Mouse (Mus musculus): ENCODE measurements at regions not wholly inside any gene's neighbourhood (a gene's known extent, or its start where the extent isn't known, plus 50 kb on each side); places are given as distances from the start of the nearest gene placed in this dataset.

DNA sequence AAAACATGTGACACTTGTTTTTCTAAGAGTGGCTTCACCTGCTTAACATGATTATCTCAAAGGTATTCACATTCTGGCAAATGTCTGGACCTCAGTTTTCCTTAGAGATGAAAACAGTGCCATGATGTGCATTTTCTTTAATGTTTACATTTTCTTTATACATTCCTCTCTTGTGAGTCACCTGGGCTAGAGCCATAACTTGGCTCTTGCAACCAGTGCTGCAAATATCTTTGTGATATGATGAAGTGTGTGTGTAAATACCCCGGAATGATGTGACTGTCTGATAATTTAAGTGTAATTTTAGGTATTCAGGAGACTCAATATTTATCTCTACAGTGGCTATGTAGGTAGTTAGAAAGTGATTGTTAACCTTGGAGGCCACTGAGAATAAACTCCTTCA, 590.8 kb downstream of the 1190002N15Rik start:
- ATAC-seq (ENCODE audit: insufficient number of reproducible peaks, insufficient read depth, low FRiP score, low TSS enrichment, low read depth), result no peak
- WGBS, result 82% methylated on average over 1 of the region's 1 CpGs
- no peaks in the 10 kb centered on the region for H3K4me1 ChIP-seq (replicated peaks)
- no peaks in the 10 kb centered on the region for H3K27me3 ChIP-seq
- no peak overlapping the region for H3K4me3 ChIP-seq (replicated peaks)
- H3K27ac ChIP-seq, result no peak overlapping the region
- H3K9me3 ChIP-seq, result no peaks in the 10 kb centered on the region
- no peaks in the 10 kb centered on the region for H3K36me3 ChIP-seq
- no peak overlapping the region for H3K9ac ChIP-seq (replicated peaks)
- H3K4me2 ChIP-seq, result no peak overlapping the region

DNA sequence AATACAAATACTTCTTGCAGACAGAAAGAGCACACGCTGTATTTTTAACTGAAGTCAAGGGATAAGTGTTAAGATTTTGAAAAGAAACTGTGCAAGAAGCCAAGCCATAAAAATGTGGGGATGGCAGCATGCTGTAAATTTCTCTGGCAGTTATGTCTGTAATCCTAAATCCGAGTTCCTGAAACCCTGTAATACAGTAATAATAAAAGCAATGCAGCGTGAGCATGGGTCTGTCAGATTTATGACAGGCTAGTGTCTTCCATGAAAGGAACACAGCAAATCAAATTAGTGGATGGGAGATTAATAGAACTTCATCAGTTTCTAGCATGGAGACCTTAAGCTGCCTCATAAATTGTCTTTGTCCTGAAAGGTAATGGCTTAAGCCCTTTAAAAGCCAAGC, 597.7 kb downstream of the 1190002N15Rik start:
- no peak for ATAC-seq (ENCODE audit: insufficient number of reproducible peaks, insufficient read depth, low FRiP score, low TSS enrichment, low read depth)
- no peaks in the 10 kb centered on the region for H3K27me3 ChIP-seq
- no peak overlapping the region for H3K9ac ChIP-seq (replicated peaks)
- H3K4me3 ChIP-seq (replicated peaks), result no peak overlapping the region
- no peaks in the 10 kb centered on the region for H3K4me1 ChIP-seq (replicated peaks)
- WGBS, result 50% methylated on average over 3 of the region's 3 CpGs
- no peak overlapping the region for H3K4me2 ChIP-seq
- no peaks in the 10 kb centered on the region for H3K36me3 ChIP-seq
- H3K27ac ChIP-seq, result no peak overlapping the region
- no peaks in the 10 kb centered on the region for H3K9me3 ChIP-seq

DNA sequence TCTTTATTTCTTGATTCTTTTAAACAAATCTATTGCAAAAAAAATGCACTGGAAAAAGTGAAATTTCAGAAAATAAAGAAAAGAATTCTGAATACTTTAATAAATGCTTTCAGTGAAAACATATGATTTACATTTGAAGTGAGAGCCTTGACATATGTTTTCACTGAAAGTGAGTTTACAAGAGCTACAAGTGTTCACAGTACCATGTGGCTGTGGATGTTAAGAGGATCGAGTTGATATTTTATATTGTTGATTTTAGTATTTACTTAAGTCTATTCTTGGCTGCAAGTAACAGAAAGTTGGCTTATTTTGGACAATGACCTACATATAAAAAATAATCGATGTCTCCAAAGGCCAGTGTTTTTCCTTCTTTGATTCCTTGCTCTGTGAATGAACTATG, 607.2 kb downstream of the 1190002N15Rik start:
- ATAC-seq (ENCODE audit: insufficient number of reproducible peaks, insufficient read depth, low FRiP score, low TSS enrichment, low read depth), result no peak
- 54% methylated on average over 2 of the region's 2 CpGs for whole genome bisulfite sequencing
- H3K27ac ChIP-seq, result no peak overlapping the region
- H3K9me3 ChIP-seq, result peaks cover 5% of the 10 kb centered on the region; the same call in 1 of the 2 replicates
- H3K4me3 ChIP-seq (replicated peaks), result no peak overlapping the region
- H3K36me3 ChIP-seq, result no peaks in the 10 kb centered on the region
- H3K4me2 ChIP-seq, result no peak overlapping the region
- 0 out of 2 replicates have a peak, but pooled peaks cover 3% of the 10 kb centered on the region for H3K4me1 ChIP-seq (replicated peaks)
- no peak overlapping the region for H3K9ac ChIP-seq (replicated peaks)
- no peaks in the 10 kb centered on the region for H3K27me3 ChIP-seq

DNA sequence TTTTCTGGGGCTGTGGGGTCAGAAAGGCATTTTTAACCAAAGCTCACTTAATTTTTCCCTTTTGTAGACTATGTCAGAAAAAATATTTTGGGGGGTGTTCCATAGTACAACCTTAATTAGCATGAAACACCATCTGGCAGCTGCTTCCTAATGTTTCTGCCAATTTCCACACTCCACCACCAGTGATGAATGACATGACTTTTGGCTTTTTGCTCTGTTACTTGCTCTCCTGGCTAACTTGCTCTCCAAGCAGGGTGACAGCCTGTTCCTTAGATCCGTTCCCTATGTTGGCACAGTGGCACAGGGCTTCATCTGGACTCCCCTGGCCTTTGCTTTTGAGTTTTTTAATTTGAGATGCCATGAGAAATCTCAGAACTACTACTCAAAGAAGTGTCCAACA, 648.6 kb downstream of the 1190002N15Rik start:
- WGBS, result 77% methylated on average over 1 of the region's 1 CpGs
- Histone ChIP-seq H3K27ac (no peak overlapping the region), H3K27me3 (no peaks in the 10 kb centered on the region), H3K9me3 (no peaks in the 10 kb centered on the region), H3K9ac (replicated peaks) (no peak overlapping the region), H3K4me3 (replicated peaks) (no peak overlapping the region), H3K4me2 (no peak overlapping the region), H3K4me1 (replicated peaks) (no peaks in the 10 kb centered on the region), H3K36me3 (no peaks in the 10 kb centered on the region)
- ATAC-seq (ENCODE audit: insufficient number of reproducible peaks, insufficient read depth, low FRiP score, low TSS enrichment, low read depth), result no peak

DNA sequence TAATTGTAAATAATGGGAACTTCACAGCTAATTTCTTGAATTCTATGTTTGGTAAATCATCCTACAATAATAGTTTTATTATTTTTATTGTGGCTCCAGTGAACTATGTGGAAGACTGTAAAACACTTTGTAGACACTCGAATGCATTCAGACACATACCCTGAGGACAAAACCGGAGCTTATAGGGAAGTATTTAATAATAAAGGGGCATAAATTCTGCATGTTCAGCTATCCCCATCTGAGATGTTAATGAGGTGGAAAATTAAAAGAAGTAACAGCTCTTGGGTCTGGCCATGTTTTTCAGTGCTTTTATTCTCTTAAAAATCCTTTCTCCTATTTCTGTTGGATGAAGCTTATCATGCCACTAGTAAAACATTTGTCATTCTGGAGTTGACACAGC, 657.8 kb downstream of the 1190002N15Rik start:
- no peaks in the 10 kb centered on the region for H3K4me1 ChIP-seq (replicated peaks)
- no peaks in the 10 kb centered on the region for H3K27me3 ChIP-seq
- no peak overlapping the region for H3K27ac ChIP-seq
- 29% methylated on average over 2 of the region's 2 CpGs for WGBS
- H3K9ac ChIP-seq (replicated peaks), result no peak overlapping the region
- no peak overlapping the region for H3K4me2 ChIP-seq
- H3K36me3 ChIP-seq, result no peaks in the 10 kb centered on the region
- no peaks in the 10 kb centered on the region for H3K9me3 ChIP-seq
- ATAC-seq (ENCODE audit: insufficient number of reproducible peaks, insufficient read depth, low FRiP score, low TSS enrichment, low read depth), result no peak
- H3K4me3 ChIP-seq (replicated peaks), result no peak overlapping the region

DNA sequence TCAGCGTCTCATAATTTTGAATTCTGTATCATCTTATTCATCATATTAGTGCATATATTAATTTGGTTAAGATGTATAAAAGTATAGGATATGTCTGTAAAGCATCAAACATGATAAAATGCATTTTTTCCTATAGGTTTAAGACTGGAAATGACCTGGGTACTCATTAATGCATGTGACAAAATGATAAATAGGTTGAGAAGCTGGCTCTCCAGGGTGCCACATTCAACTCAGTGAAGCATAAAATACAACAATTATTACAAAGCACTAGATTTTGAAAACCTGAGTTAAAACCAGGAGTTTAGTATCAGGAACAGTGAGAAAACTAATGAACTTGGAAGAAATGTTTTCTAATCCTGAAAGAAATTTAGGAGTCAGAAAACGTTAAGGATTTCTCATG, 658.3 kb downstream of the 1190002N15Rik start:
- no peaks in the 10 kb centered on the region for H3K4me1 ChIP-seq (replicated peaks)
- no peak overlapping the region for H3K4me3 ChIP-seq (replicated peaks)
- H3K9ac ChIP-seq (replicated peaks), result no peak overlapping the region
- H3K36me3 ChIP-seq, result no peaks in the 10 kb centered on the region
- no peaks in the 10 kb centered on the region for H3K27me3 ChIP-seq
- no peak overlapping the region for H3K27ac ChIP-seq
- ATAC-seq (ENCODE audit: insufficient number of reproducible peaks, insufficient read depth, low FRiP score, low TSS enrichment, low read depth), result no peak
- 53% methylated on average over 2 of the region's 2 CpGs for WGBS
- no peaks in the 10 kb centered on the region for H3K9me3 ChIP-seq
- no peak overlapping the region for H3K4me2 ChIP-seq

DNA sequence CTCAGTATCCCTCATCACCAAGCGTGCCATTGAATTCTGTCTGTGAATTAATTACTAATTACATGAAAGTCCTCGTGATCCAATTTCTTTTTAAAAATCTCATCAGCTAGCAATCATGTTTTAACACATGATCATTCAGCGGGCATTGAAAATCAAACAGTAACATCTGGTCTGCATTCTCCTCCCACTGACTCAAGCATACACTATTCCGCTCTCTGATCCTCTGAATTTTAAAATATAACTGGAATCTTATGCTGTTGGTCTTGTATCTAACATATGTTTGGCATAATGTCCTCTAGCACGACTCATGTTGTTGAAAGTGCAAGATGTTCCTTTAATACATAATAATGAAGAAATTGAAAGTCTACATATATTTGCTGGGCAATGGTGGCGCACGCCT, 667.1 kb downstream of the 1190002N15Rik start:
- WGBS, result 83% methylated on average over 7 of the region's 7 CpGs
- Histone ChIP-seq H3K9me3 (no peaks in the 10 kb centered on the region), H3K36me3 (no peaks in the 10 kb centered on the region), H3K27me3 (no peaks in the 10 kb centered on the region), H3K4me2 (no peak overlapping the region), H3K4me1 (replicated peaks) (no peaks in the 10 kb centered on the region), H3K4me3 (replicated peaks) (no peak overlapping the region), H3K9ac (replicated peaks) (no peak overlapping the region), H3K27ac (no peak overlapping the region)
- no peak for ATAC-seq (ENCODE audit: insufficient number of reproducible peaks, insufficient read depth, low FRiP score, low TSS enrichment, low read depth)

DNA sequence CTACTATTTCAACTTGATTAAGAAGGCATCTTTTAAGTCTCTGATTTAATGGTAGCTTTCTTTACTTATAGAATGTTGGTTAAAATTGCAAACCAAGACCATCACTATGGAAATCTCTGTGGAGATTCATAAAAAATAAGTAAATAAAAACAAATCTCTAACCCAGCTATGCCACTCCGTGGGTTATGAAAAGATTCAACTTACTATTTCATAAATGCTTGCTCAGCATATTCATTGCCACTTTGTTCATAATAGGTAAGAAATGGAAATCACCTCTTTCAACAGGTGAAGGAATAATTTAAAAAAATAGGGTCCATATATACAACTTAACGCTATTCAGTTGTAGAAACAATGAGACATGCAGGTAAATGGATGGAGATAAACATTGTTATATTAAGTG, 679.9 kb downstream of the 1190002N15Rik start:
- Histone ChIP-seq H3K4me1 (replicated peaks) (no peaks in the 10 kb centered on the region), H3K4me3 (replicated peaks) (no peak overlapping the region), H3K4me2 (no peak overlapping the region), H3K9ac (replicated peaks) (no peak overlapping the region), H3K36me3 (no peaks in the 10 kb centered on the region), H3K27ac (no peak overlapping the region), H3K27me3 (no peaks in the 10 kb centered on the region), H3K9me3 (no peaks in the 10 kb centered on the region)
- ATAC-seq (ENCODE audit: insufficient number of reproducible peaks, insufficient read depth, low FRiP score, low TSS enrichment, low read depth), result no peak
- WGBS, result 77% methylated on average over 2 of the region's 2 CpGs

DNA sequence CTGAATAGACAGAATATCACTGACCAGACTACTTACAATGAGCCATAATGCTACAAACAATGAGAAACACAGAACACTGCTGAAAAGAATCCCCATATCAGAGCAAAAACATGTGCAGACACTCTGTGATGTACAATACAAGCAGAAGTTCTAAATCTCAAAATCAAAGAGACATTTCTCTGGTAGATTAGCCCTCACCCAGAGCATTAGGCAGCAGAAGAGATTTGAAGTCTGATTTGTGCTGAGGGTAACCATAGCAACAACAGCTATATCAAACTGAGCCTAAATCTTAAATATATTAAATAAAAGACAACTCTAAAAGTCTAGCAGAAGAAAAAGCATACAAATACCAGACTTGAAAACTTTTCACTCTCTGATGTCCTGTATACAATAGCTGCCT, 691.5 kb downstream of the 1190002N15Rik start:
- Histone ChIP-seq H3K9ac (replicated peaks) (no peak overlapping the region), H3K4me1 (replicated peaks) (no peaks in the 10 kb centered on the region), H3K27ac (no peak overlapping the region), H3K4me3 (replicated peaks) (no peak overlapping the region), H3K4me2 (no peak overlapping the region), H3K36me3 (no peaks in the 10 kb centered on the region), H3K9me3 (no peaks in the 10 kb centered on the region), H3K27me3 (no peaks in the 10 kb centered on the region)
- ATAC-seq (ENCODE audit: insufficient number of reproducible peaks, insufficient read depth, low FRiP score, low TSS enrichment, low read depth), result no peak

DNA sequence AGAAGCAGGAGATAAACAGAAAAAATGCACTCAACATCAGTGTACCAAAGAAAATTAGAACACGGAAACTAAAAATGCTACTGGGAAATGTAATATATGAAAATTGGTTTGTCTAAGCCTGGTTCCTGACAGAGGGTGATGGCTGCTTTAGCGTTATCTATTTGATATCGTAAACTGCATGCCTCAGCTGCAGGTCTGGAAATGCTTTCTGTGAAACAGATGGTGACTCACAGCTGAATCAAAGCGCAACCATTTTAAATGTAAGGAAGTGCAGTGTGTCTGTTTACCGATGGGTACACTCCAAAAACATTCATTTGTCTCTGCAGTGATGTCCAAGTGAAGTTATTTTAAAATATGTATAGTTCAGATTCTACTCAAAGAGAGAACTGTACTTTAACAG, 694.0 kb downstream of the 1190002N15Rik start:
- H3K9ac ChIP-seq (replicated peaks), result no peak overlapping the region
- H3K27ac ChIP-seq, result no peak overlapping the region
- WGBS, result 67% methylated on average over 5 of the region's 5 CpGs
- no peaks in the 10 kb centered on the region for H3K9me3 ChIP-seq
- H3K36me3 ChIP-seq, result no peaks in the 10 kb centered on the region
- H3K4me3 ChIP-seq (replicated peaks), result no peak overlapping the region
- ATAC-seq (ENCODE audit: insufficient number of reproducible peaks, insufficient read depth, low FRiP score, low TSS enrichment, low read depth), result no peak
- no peaks in the 10 kb centered on the region for H3K27me3 ChIP-seq
- H3K4me1 ChIP-seq (replicated peaks), result no peaks in the 10 kb centered on the region
- H3K4me2 ChIP-seq, result no peak overlapping the region

Measured in limb, embryonic 12.5 days (tissue).